Comparison of ENCODE assay signal across 27 mouse cellular contexts in genomic region chr14:118113116-118113515, GRCm38 (mm10).
"Had no signal": no experiment of that assay in that cellular context is flagged by ENCODE, and none has a peak within 500 bp of the region (broad histone marks: within the 10 kb centered on the region; RNA-seq: fewer than 3 reads in every experiment).

No protein-coding gene starts in this region.

- ATAC-seq: hindbrain, postnatal 0 days; intestine, embryonic 16.5 days; liver, embryonic 12.5 days had no signal

- H3K4me3 ChIP-seq: gastrocnemius, adult 2 months; heart, adult 2 months; heart, embryonic 13.5 days; heart, embryonic 15.5 days; hindbrain, embryonic 13.5 days; hindbrain, embryonic 15.5 days; kidney, embryonic 15.5 days; limb, embryonic 13.5 days; limb, embryonic 15.5 days; liver, embryonic 12.5 days had no signal

- DNase-seq: gastrocnemius, adult 2 months; gastrocnemius, postnatal 10 days; gastrocnemius, postnatal 25 days; heart, adult 2 months; heart, postnatal 14 days; heart, postnatal 36 days; kidney, adult 11 months; kidney, adult 2 months; kidney, adult 9 months; kidney, postnatal 14 days; kidney, postnatal 36 days; layer of hippocampus, adult 9-11 months; layer of hippocampus, postnatal 36 days; left cerebral cortex, postnatal 4 days had no signal

- H3K27me3 ChIP-seq: heart, embryonic 13.5 days; heart, embryonic 15.5 days; hindbrain, embryonic 13.5 days; hindbrain, embryonic 15.5 days; kidney, embryonic 15.5 days; limb, embryonic 13.5 days; limb, embryonic 15.5 days; liver, embryonic 12.5 days had no signal

- H3K27ac ChIP-seq: gastrocnemius, adult 2 months; heart, adult 2 months; heart, embryonic 13.5 days; heart, embryonic 15.5 days; hindbrain, embryonic 13.5 days; hindbrain, embryonic 15.5 days; hindbrain, postnatal 0 days; kidney, embryonic 15.5 days; kidney, postnatal 0 days; limb, embryonic 13.5 days; limb, embryonic 15.5 days; liver, embryonic 12.5 days; liver, embryonic 14.5 days had no signal

- H3K4me2 ChIP-seq: heart, embryonic 11.5 days; heart, embryonic 13.5 days; heart, embryonic 15.5 days; hindbrain, embryonic 13.5 days; hindbrain, embryonic 15.5 days; kidney, embryonic 15.5 days; limb, embryonic 13.5 days; limb, embryonic 15.5 days; liver, embryonic 12.5 days had no signal

- H3K9ac ChIP-seq: heart, embryonic 13.5 days; heart, embryonic 15.5 days; hindbrain, embryonic 13.5 days; hindbrain, embryonic 15.5 days; kidney, embryonic 15.5 days; limb, embryonic 13.5 days; limb, embryonic 15.5 days; liver, embryonic 12.5 days; liver, embryonic 14.5 days had no signal

- H3K4me1 ChIP-seq: heart, embryonic 13.5 days; heart, embryonic 15.5 days; hindbrain, embryonic 13.5 days; hindbrain, embryonic 15.5 days; kidney, embryonic 15.5 days; limb, embryonic 13.5 days; limb, embryonic 15.5 days; liver, embryonic 12.5 days had no signal

- H3K9me3 ChIP-seq: heart, embryonic 13.5 days; heart, embryonic 15.5 days; hindbrain, embryonic 13.5 days; hindbrain, embryonic 15.5 days; kidney, embryonic 15.5 days; limb, embryonic 15.5 days; liver, embryonic 12.5 days had no signal
